Mouse (Mus musculus) embryonic fibroblast, embryonic 13.5 days (primary cell): ENCODE data around the gene Elmod1.

ENCODE experiments used
- CTCF ChIP-seq: IDR thresholded peaks from 2 replicates; pipeline ENCODE4 v1.5.1; 2011; ENCODE audit warnings: mild to moderate bottlenecking, control low read depth, low read length, moderate library complexity, borderline replicate concordance; ENCODE audit not compliant: insufficient read depth
- POLR2A ChIP-seq: IDR thresholded peaks from 2 replicates; pipeline ENCODE4 v1.6.1; 2011; ENCODE audit warnings: low read depth, mild to moderate bottlenecking, control low read depth, low read length, moderate library complexity

GRCm38 (mm10) chr9:53895827-53896226 is 79.3 kb downstream of the Elmod1 start:
- TF ChIP-seq POLR2A, result no peak
- TF ChIP-seq CTCF, result no peak
